Mouse (Mus musculus) hindbrain, embryonic 15.5 days (tissue): Measurements from ENCODE around the gene Usp29. TPM values are rescaled to one million over a fixed set of nuclear protein-coding genes. Genes with fewer than 3 reads are reported as not detected.
A peak's percentile ranks its signal among the peaks of the same experiment; 100 is the strongest.

ENCODE experiments used
- ATAC-seq: fragments of 200-750 bp; cut with Nextera tagmentation; 2 replicates; pipeline ENCODE4 v1.8.0; 2017; ENCODE audit warnings: low read depth, moderate number of reproducible peaks, moderate TSS enrichment; ENCODE audit not compliant: low FRiP score
- H3K27ac ChIP-seq: fragments of 300-500 bp; sonication (generic); replicated peaks from 2 replicates; pipeline ENCODE4 v1.5.1; 2015; ENCODE audit warnings: mild to moderate bottlenecking, inconsistent platforms
- H3K27me3 ChIP-seq: fragments of 300-500 bp; sonication (generic); 2 replicates; pipeline ENCODE4 v1.6.1; 2015; ENCODE audit warnings: control low read depth, inconsistent platforms
- H3K36me3 ChIP-seq: fragments of 300-500 bp; sonication (generic); 2 replicates; pipeline ENCODE4 v1.6.1; 2015; ENCODE audit warnings: control low read depth, inconsistent platforms
- H3K4me1 ChIP-seq: fragments of 300-500 bp; sonication (generic); replicated peaks from 2 replicates; pipeline ENCODE4 v1.6.1; 2015; ENCODE audit warnings: control low read depth, inconsistent platforms
- H3K4me2 ChIP-seq: fragments of 300-500 bp; sonication (generic); 2 replicates; pipeline ENCODE4 v1.6.1; 2015; ENCODE audit warnings: moderate library complexity, mild to moderate bottlenecking, inconsistent platforms
- H3K4me3 ChIP-seq: fragments of 300-500 bp; sonication (generic); 2 replicates; pipeline ENCODE4 v1.5.1; 2015; ENCODE audit warnings: mild to moderate bottlenecking, inconsistent platforms
- H3K9ac ChIP-seq: fragments of 300-500 bp; sonication (generic); 2 replicates; pipeline ENCODE4 v1.6.1; 2015; ENCODE audit warnings: inconsistent platforms
- H3K9me3 ChIP-seq: fragments of 300-500 bp; sonication (generic); 2 replicates; pipeline ENCODE4 v1.6.1; 2016; ENCODE audit warnings: control low read depth, inconsistent platforms
- WGBS: fragments of 180-500 bp; shearing (Covaris S2); methylation state at CpG from one replicate; pipeline ENCODE4 v1.1.7; 2015; 5-methylcytosine and 5-hydroxymethylcytosine counted together
- polyA plus RNA-seq: library from polyadenylated mRNA; unstranded; fragments of >200 nt; fragmentation: Nextera tagmentation; extraction: Ambion mirVana; gene quantifications from 2 replicates; pipeline ENCODE4 v1.2.1, GENCODE M21; 2015

Usp29 gene
- polyA plus RNA-seq, 1 experiment from 2014 or later: 28.3 TPM

GRCm38 (mm10) chr7:6829148-6829547 lies 98.8 kb downstream of the Usp29 start:
- WGBS: 2% methylated on average over 2 of the region's 2 CpGs
- no peak overlapping the region for H3K4me2 ChIP-seq
- H3K27ac ChIP-seq: peak overlapping the region; percentile 75
- no peaks in the 10 kb centered on the region for H3K9me3 ChIP-seq
- no peaks in the 10 kb centered on the region for H3K36me3 ChIP-seq
- peaks cover 20% of the 10 kb centered on the region for H3K4me1 ChIP-seq
- no peak overlapping the region for H3K9ac ChIP-seq
- no peaks in the 10 kb centered on the region for H3K27me3 ChIP-seq
- ATAC-seq: peak; percentile 92
- no peak overlapping the region for H3K4me3 ChIP-seq

GRCm38 (mm10) chr7:6834950-6835349 lies 104.6 kb downstream of the Usp29 start:
- ATAC-seq: 0 out of 2 replicates have a peak, but pooled peaks have one; percentile 11
- H3K27me3 ChIP-seq: no peaks in the 10 kb centered on the region
- H3K9me3 ChIP-seq: no peaks in the 10 kb centered on the region
- no peak overlapping the region for H3K4me3 ChIP-seq
- no peaks in the 10 kb centered on the region for H3K36me3 ChIP-seq
- peak overlapping the region; percentile 63 for H3K27ac ChIP-seq
- WGBS: 40% methylated on average over 5 of the region's 5 CpGs
- no peak overlapping the region for H3K4me2 ChIP-seq
- no peak overlapping the region for H3K9ac ChIP-seq
- peaks cover 13% of the 10 kb centered on the region for H3K4me1 ChIP-seq

- Histone ChIP-seq H3K36me3 (no peaks in the 10 kb centered on the region), H3K27me3 (no peaks in the 10 kb centered on the region), H3K4me3 (no peak overlapping the region), H3K9ac (no peak overlapping the region), H3K4me1 (peaks cover 12% of the 10 kb centered on the region), H3K4me2 (no peak overlapping the region), H3K9me3 (no peaks in the 10 kb centered on the region), H3K27ac (peak overlapping the region; percentile 63)
- ATAC-seq: peak; percentile 72
- 23% methylated on average over 5 of the region's 5 CpGs for WGBS
Measured at GRCm38 (mm10) chr7:6835351-6835750, 105.0 kb downstream of the Usp29 start.

DNA sequence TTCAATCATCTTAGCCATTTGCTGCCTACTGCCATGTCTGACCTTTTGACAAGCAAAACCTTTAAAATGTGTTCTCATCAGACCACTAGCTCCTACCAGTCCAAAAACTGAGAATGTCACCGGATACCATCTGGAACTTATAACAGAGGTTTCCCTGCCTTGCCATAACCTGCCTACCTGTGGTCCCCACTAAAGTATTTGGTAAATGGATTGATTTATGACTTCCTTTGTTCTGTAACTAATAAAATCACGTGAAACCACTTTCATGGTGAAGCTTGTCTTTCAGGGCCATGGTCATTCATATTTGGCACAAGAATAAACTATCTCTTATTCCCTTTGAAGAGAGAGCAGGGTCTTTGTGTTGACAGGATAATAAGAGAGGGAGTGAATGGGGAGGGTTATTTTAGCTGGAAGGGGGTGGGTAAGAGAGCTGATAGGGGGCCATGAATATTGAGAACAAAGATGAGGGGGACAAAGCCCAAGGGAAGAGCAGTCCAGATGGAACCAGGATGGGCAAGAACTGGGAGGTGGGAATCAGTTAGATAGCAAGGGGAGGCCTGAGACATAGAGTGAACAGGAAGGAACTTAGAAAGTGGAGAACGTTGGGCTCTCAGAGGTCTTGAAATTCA lies 107.0 kb downstream of the Usp29 start:
- Histone ChIP-seq H3K27ac (no peak overlapping the region), H3K36me3 (no peaks in the 10 kb centered on the region), H3K4me3 (no peak overlapping the region), H3K4me1 (peaks cover 16% of the 10 kb centered on the region), H3K27me3 (no peaks in the 10 kb centered on the region), H3K9me3 (no peaks in the 10 kb centered on the region), H3K9ac (no peak overlapping the region), H3K4me2 (no peak overlapping the region)
- no peak for ATAC-seq
- WGBS: 69% methylated on average over 3 of the region's 3 CpGs

- Histone ChIP-seq H3K27me3 (no peaks in the 10 kb centered on the region), H3K9ac (no peak overlapping the region), H3K4me1 (peaks cover 16% of the 10 kb centered on the region), H3K9me3 (no peaks in the 10 kb centered on the region), H3K4me2 (no peak overlapping the region), H3K36me3 (no peaks in the 10 kb centered on the region), H3K27ac (no peak overlapping the region), H3K4me3 (no peak overlapping the region)
- whole genome bisulfite sequencing: 90% methylated on average over 9 of the region's 9 CpGs
- no peak for ATAC-seq
Measured at GRCm38 (mm10) chr7:6837926-6838554, 107.7 kb downstream of the Usp29 start.

GRCm38 (mm10) chr7:6840860-6841259 lies 110.5 kb downstream of the Usp29 start:
- peaks cover 5% of the 10 kb centered on the region; the same call in 1 of the 2 replicates for H3K4me1 ChIP-seq
- H3K36me3 ChIP-seq: no peaks in the 10 kb centered on the region
- no peaks in the 10 kb centered on the region for H3K27me3 ChIP-seq
- H3K9me3 ChIP-seq: no peaks in the 10 kb centered on the region
- no peak overlapping the region for H3K27ac ChIP-seq
- H3K9ac ChIP-seq: no peak overlapping the region
- no peak overlapping the region for H3K4me3 ChIP-seq
- WGBS: 57% methylated on average over 5 of the region's 5 CpGs
- peak; percentile 78 for ATAC-seq
- no peak overlapping the region for H3K4me2 ChIP-seq

DNA sequence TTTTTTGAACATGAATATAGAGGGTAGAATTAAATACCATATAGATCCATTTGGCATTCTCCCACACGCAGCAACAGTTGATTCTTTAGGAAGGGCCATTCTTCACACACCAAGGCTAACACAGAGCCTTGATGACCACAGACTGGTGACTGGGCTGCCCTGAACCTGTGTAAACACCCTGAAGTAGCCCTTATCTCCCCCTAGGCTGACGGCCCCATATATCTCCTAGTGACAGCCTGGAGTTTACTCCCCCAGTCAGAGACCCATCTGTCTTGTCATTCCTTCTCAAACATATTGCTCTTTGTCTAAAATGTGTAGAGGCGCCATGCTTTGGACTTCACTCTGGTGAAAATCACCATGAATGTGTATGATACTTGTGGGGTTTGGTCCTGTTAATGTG lies 119.1 kb downstream of the Usp29 start:
- H3K4me2 ChIP-seq: no peak overlapping the region
- H3K27me3 ChIP-seq: no peaks in the 10 kb centered on the region
- no peak overlapping the region for H3K9ac ChIP-seq
- no peak overlapping the region for H3K4me3 ChIP-seq
- 83% methylated on average over 3 of the region's 3 CpGs for WGBS
- H3K36me3 ChIP-seq: no peaks in the 10 kb centered on the region
- H3K4me1 ChIP-seq: peaks cover 15% of the 10 kb centered on the region
- H3K9me3 ChIP-seq: no peaks in the 10 kb centered on the region
- H3K27ac ChIP-seq: no peak overlapping the region
- no peak for ATAC-seq

DNA sequence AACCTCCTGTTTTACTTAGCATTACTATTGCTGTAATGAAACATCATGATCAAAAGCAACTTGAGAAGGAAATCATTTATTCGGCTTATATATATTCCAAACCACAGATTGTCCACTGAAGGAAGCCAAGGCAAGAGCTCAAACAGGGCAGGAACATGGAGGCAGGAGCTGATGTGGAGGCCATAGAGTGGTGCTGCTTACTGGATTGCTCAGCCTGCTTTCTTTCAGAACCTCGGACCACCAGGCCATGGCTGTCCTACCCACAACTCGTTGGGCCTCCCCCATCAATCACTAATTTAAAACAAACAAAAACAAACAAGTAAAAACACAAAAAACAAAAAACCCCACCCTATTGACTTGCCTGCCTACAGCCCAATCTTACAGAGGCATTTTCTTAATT lies 119.9 kb downstream of the Usp29 start:
- Histone ChIP-seq H3K4me1 (peaks cover 15% of the 10 kb centered on the region), H3K9ac (no peak overlapping the region), H3K36me3 (no peaks in the 10 kb centered on the region), H3K27me3 (no peaks in the 10 kb centered on the region), H3K4me3 (no peak overlapping the region), H3K27ac (no peak overlapping the region), H3K9me3 (no peaks in the 10 kb centered on the region), H3K4me2 (no peak overlapping the region)
- WGBS: 92% methylated on average over 3 of the region's 3 CpGs
- no peak for ATAC-seq

DNA sequence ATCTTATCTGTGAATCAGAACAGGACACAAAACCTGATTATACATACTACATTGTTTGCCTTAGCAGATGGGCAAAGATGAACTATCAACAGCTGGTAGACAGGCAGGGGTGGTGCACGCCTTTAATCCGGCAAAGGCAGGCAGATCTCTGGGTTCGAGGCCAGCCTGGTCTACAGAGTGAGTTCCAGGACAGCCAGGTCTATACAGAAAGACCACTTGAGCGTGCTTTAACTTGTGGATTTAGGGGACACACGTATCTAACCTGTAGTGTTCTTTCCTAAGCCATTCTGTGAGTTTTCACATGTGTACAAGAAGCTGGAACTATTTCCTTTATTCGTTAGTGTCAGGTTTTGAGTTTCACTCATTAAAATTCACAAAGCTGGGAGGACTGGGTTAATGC lies 120.9 kb downstream of the Usp29 start:
- H3K4me3 ChIP-seq: no peak overlapping the region
- ATAC-seq: peak; percentile 28; the same call in 1 of the 2 replicates
- peaks cover 15% of the 10 kb centered on the region for H3K4me1 ChIP-seq
- H3K27me3 ChIP-seq: no peaks in the 10 kb centered on the region
- 74% methylated on average over 6 of the region's 6 CpGs for WGBS
- H3K36me3 ChIP-seq: no peaks in the 10 kb centered on the region
- no peak overlapping the region for H3K4me2 ChIP-seq
- no peak overlapping the region for H3K9ac ChIP-seq
- 0 out of 2 replicates have a peak overlapping the region, but pooled peaks have one; percentile 57 for H3K27ac ChIP-seq
- no peaks in the 10 kb centered on the region for H3K9me3 ChIP-seq

DNA sequence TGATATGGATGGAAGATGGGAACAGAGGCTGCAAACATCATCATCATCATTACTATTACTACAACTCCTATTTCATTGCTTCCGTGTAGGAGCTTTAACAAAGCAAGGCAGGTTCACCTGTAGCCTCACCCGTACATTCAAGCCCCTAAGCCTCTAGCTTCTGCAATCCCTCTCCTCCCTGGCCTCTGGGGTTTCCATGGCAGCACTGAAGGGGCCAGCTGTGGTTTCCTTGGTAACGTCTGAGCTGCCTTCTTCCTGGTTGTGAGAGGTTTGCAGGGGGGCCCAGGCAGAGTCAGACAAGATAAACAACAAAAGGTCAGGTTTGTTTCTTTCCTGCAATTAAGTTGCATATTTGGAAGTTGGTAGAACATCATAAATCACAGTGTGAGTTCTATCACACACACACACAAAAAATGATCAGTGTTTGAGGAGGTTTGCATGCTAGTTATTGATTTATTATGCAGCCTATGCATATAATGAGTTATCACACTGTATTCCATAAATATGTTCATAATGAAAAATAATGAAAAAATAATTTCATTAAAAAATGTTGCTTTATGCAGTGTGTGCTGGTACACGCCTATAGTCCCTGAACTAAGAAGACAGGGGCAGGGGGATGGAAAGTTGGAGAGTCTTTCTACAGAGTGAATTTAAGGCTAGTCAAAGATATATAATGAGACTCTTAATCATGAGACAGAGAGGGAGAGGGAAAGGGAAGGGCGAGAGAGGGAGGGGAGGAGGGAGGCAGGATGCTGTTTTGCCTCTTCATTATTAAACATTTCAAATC lies 121.5 kb downstream of the Usp29 start:
- 27% methylated on average over 5 of the region's 5 CpGs for WGBS

GRCm38 (mm10) chr7:6855613-6856405 lies 125.4 kb downstream of the Usp29 start:
- ATAC-seq: no peak
- WGBS: 74% methylated on average over 10 of the region's 10 CpGs
- no peak overlapping the region for H3K4me3 ChIP-seq
- peaks cover 23% of the 10 kb centered on the region for H3K4me1 ChIP-seq
- H3K9ac ChIP-seq: no peak overlapping the region
- H3K27ac ChIP-seq: no peak overlapping the region
- no peaks in the 10 kb centered on the region for H3K9me3 ChIP-seq
- no peaks in the 10 kb centered on the region for H3K27me3 ChIP-seq
- H3K36me3 ChIP-seq: no peaks in the 10 kb centered on the region
- H3K4me2 ChIP-seq: no peak overlapping the region

More for the DNA sequence above, 121.5 kb downstream of the Usp29 start:
- Histone ChIP-seq H3K4me2 (no peak overlapping the region), H3K27ac (0 out of 2 replicates have a peak overlapping the region, but pooled peaks have one; percentile 57), H3K4me1 (peaks cover 15% of the 10 kb centered on the region), H3K9me3 (no peaks in the 10 kb centered on the region), H3K27me3 (no peaks in the 10 kb centered on the region), H3K9ac (no peak overlapping the region), H3K4me3 (no peak overlapping the region), H3K36me3 (no peaks in the 10 kb centered on the region)
- ATAC-seq: peak; percentile 88
